Mouse (Mus musculus): ENCODE measurements around the gene Pdzd8. TPM values are rescaled to one million over a fixed set of nuclear protein-coding genes. Genes with fewer than 3 reads are reported as not detected.

Pdzd8 gene
- polyA plus RNA-seq, 1 experiment: 11.8 TPM

DNA sequence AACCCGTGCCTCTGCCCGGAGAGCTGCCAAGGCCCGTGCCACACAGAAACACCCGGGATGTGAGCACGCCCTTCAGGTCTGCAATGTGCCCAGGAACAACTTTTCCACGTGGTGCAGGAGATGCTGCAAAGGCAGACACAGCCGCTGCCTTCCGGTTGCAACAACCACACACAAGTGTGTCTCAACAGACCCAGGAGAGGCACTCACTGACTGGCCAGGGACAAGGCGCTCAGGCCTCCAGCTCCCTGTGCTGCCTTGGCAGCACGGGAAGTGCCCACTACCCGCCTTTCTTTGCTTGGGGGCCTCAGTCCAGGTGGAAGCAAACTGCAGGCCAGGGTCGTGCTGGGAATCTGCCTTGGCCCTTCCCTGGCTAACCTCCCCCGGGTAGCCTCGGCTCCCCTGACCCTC is 1.3 kb downstream of the Pdzd8 start:
- peak overlapping the region; percentile 75 for H3K4me3 ChIP-seq (ENCODE audit: low read depth, low read length)
- peaks cover 2% of the 10 kb centered on the region for H3K4me1 ChIP-seq (ENCODE audit: control insufficient read depth, insufficient read depth, insufficient read length, low read length)
- H3K27me3 ChIP-seq (ENCODE audit: control insufficient read depth, insufficient read depth, low read length): no peaks in the 10 kb centered on the region
- TF ChIP-seq POLR2A (IDR thresholded peaks at IDR 0.05; ENCODE audit: low read depth, low read length) (peak; percentile 19; the same call in 1 of the 2 replicates), CTCF (IDR thresholded peaks at IDR 0.05; ENCODE audit: extremely low read depth, insufficient read length, insufficient replicate concordance, low read depth, low read length) (no peak)
- no peak overlapping the region for H3K27ac ChIP-seq (ENCODE audit: insufficient read depth, low read depth, low read length)
- no peaks in the 10 kb centered on the region for H3K36me3 ChIP-seq (ENCODE audit: control insufficient read depth, insufficient read depth, low read length)
- WGBS: under 1% methylated on average over 14 of the region's 14 CpGs

GRCm38 (mm10) chr19:59342964-59343363 is 2.6 kb downstream of the Pdzd8 start:
- TF ChIP-seq CTCF (IDR thresholded peaks at IDR 0.05; ENCODE audit: extremely low read depth, insufficient read length, insufficient replicate concordance, low read depth, low read length): no peak
- no peak for TF ChIP-seq POLR2A (IDR thresholded peaks at IDR 0.05; ENCODE audit: low read depth, low read length)
- Histone ChIP-seq H3K4me3 (ENCODE audit: low read depth, low read length) (no peak overlapping the region), H3K27me3 (ENCODE audit: control insufficient read depth, insufficient read depth, low read length) (no peaks in the 10 kb centered on the region), H3K36me3 (ENCODE audit: control insufficient read depth, insufficient read depth, low read length) (no peaks in the 10 kb centered on the region), H3K4me1 (ENCODE audit: control insufficient read depth, insufficient read depth, insufficient read length, low read length) (peaks cover 2% of the 10 kb centered on the region), H3K27ac (ENCODE audit: insufficient read depth, low read depth, low read length) (no peak overlapping the region)
- WGBS: 15% methylated on average over 2 of the region's 2 CpGs

- 72% methylated on average over 3 of the region's 3 CpGs for WGBS
Measured at GRCm38 (mm10) chr19:59339908-59340307, 5.7 kb downstream of the Pdzd8 start.

DNA sequence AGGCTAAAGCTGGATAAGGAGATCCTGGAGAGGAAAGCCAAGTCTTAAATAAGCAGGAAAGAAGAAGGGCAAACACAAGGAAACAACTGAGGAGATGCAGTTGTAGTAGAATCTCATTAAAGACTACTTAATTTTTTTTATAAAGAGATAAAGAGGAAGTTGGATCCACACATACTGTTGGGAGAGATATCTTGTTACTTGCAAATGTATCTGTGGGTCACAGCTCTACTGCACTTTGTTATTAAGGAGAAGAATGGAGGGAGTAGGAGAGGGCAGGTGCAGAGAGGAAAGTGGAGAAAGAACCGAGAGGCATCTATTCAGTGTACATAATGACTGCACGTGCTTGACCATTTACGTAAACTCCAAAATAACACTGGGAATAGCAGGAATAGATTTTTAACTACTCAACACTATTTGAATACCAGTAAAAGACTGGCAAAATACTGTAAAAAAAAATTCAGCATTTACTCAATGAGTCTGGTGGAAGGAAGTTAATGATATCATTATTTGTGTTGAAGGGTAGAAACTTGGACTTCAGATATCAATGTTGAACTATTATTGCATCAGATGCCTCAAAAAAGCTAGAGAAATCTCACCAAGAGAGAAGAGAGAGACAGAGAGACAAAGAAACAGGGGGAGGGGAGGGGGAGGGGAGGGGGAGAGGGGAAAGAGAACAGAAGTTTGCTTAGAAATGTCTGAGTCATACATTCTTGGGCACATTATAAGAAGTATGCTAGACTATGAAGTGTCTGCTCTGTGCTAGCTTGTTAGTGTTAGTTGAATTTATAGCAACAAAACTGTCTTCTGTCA is 7.5 kb downstream of the Pdzd8 start:
- peaks cover 2% of the 10 kb centered on the region for H3K4me1 ChIP-seq (ENCODE audit: control insufficient read depth, insufficient read depth, insufficient read length, low read length)
- no peaks in the 10 kb centered on the region; the same call in 1 of the 2 replicates for H3K36me3 ChIP-seq (ENCODE audit: control insufficient read depth, insufficient read depth, low read length)
- H3K27me3 ChIP-seq (ENCODE audit: control insufficient read depth, insufficient read depth, low read length): no peaks in the 10 kb centered on the region

More at GRCm38 (mm10) chr19:59339908-59340307, 5.7 kb downstream of the Pdzd8 start:
- Histone ChIP-seq H3K27ac (ENCODE audit: insufficient read depth, low read depth, low read length) (no peak overlapping the region), H3K36me3 (ENCODE audit: control insufficient read depth, insufficient read depth, low read length) (no peaks in the 10 kb centered on the region; the same call in 1 of the 2 replicates), H3K4me3 (ENCODE audit: low read depth, low read length) (no peak overlapping the region), H3K27me3 (ENCODE audit: control insufficient read depth, insufficient read depth, low read length) (no peaks in the 10 kb centered on the region), H3K4me1 (ENCODE audit: control insufficient read depth, insufficient read depth, insufficient read length, low read length) (peaks cover 2% of the 10 kb centered on the region)
- TF ChIP-seq POLR2A (IDR thresholded peaks at IDR 0.05; ENCODE audit: low read depth, low read length) (no peak), CTCF (IDR thresholded peaks at IDR 0.05; ENCODE audit: extremely low read depth, insufficient read length, insufficient replicate concordance, low read depth, low read length) (no peak)

DNA sequence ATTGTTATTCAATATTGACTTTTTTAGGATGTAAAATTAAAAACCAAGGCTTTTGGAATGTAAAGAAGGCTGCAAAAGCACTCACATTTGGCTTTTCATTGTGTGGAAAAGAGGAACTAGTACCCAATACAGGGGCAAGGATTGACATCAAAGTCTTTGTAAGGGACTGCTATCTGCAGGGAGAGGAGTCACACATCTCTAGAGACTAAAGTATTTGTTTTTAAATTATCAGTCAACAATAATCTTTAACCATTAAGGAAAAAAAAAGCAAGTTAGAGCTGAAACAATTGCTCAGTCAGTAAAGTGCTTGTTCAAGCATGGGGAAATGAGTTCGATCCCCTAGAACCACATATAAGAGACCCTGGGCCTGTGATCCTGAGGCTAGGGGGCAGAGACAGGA is 8.9 kb downstream of the Pdzd8 start:
- no peaks in the 10 kb centered on the region for H3K27me3 ChIP-seq (ENCODE audit: control insufficient read depth, insufficient read depth, low read length)
- TF ChIP-seq CTCF (IDR thresholded peaks at IDR 0.05; ENCODE audit: extremely low read depth, insufficient read length, insufficient replicate concordance, low read depth, low read length) (no peak), POLR2A (IDR thresholded peaks at IDR 0.05; ENCODE audit: low read depth, low read length) (no peak)
- no peaks in the 10 kb centered on the region for H3K4me1 ChIP-seq (ENCODE audit: control insufficient read depth, insufficient read depth, insufficient read length, low read length)
- H3K36me3 ChIP-seq (ENCODE audit: control insufficient read depth, insufficient read depth, low read length): no peaks in the 10 kb centered on the region; the same call in 1 of the 2 replicates
- WGBS: 96% methylated on average over 1 of the region's 1 CpGs
- H3K4me3 ChIP-seq (ENCODE audit: low read depth, low read length): no peak overlapping the region
- H3K27ac ChIP-seq (ENCODE audit: insufficient read depth, low read depth, low read length): no peak overlapping the region

More for the DNA sequence above, 7.5 kb downstream of the Pdzd8 start:
- Histone ChIP-seq H3K4me3 (ENCODE audit: low read depth, low read length) (no peak overlapping the region), H3K27ac (ENCODE audit: insufficient read depth, low read depth, low read length) (no peak overlapping the region)
- whole genome bisulfite sequencing: 79% methylated on average over 3 of the region's 3 CpGs
- TF ChIP-seq POLR2A (IDR thresholded peaks at IDR 0.05; ENCODE audit: low read depth, low read length) (no peak), CTCF (IDR thresholded peaks at IDR 0.05; ENCODE audit: extremely low read depth, insufficient read length, insufficient replicate concordance, low read depth, low read length) (no peak)

DNA sequence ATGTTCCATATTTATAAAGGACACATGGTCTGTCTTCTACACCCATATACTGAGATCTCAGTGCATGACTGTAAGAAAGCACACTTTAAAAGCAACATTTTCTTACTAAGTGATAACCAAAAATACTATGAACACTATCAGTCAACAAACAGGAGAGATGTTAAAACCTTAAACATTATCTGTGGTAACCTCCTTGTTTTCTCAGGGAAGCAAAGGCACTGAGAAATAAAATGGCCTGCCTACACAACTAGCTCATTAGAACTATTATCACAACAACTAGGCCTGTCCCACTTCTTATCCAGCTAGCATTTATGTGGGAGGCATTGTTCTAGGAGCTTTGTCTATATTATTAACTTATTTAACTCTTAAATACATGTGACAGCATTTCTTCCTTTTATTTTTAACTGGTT is 14.8 kb downstream of the Pdzd8 start:
- Histone ChIP-seq H3K4me3 (ENCODE audit: low read depth, low read length) (no peak overlapping the region), H3K27ac (ENCODE audit: insufficient read depth, low read depth, low read length) (no peak overlapping the region), H3K36me3 (ENCODE audit: control insufficient read depth, insufficient read depth, low read length) (peaks cover 2% of the 10 kb centered on the region; the same call in 1 of the 2 replicates), H3K27me3 (ENCODE audit: control insufficient read depth, insufficient read depth, low read length) (no peaks in the 10 kb centered on the region), H3K4me1 (ENCODE audit: control insufficient read depth, insufficient read depth, insufficient read length, low read length) (no peaks in the 10 kb centered on the region)
- TF ChIP-seq CTCF (IDR thresholded peaks at IDR 0.05; ENCODE audit: extremely low read depth, insufficient read length, insufficient replicate concordance, low read depth, low read length) (no peak), POLR2A (IDR thresholded peaks at IDR 0.05; ENCODE audit: low read depth, low read length) (no peak)

DNA sequence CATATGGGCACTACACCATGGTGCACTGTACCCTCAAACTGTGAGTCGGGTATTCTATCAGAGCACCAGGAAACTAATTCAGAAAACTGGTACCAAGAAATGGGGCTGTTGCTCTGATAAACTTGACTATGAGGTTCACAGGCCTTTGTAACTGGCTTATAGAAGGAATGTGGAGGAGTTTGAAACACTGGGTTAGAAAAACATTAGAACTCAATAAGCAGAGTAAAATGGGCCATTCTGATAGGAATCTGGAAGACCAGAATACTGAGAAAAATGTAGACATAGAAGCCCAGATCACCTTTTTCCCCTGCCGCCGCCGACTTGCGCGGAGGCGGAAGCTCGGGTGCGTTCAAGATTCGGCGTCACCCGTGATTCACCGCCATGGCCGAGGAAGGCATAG is 23.6 kb downstream of the Pdzd8 start, which contains the start of gene Rps12-ps3:
Gene Rps12-ps3 (plus strand): TSS at position 301 of the 400 bp plus-strand sequence.
- Histone ChIP-seq H3K27ac (ENCODE audit: insufficient read depth, low read depth, low read length) (no peak within 1 kb of the TSS), H3K4me3 (ENCODE audit: low read depth, low read length) (no peak within 1 kb of the TSS), H3K36me3 (ENCODE audit: control insufficient read depth, insufficient read depth, low read length) (peaks cover 6% of the 10 kb centered on the region), H3K27me3 (ENCODE audit: control insufficient read depth, insufficient read depth, low read length) (no peaks in the 10 kb centered on the region), H3K4me1 (ENCODE audit: control insufficient read depth, insufficient read depth, insufficient read length, low read length) (no peaks in the 10 kb centered on the region)
- WGBS: 99% methylated on average over 13 of the region's 14 CpGs
- no peak for TF ChIP-seq POLR2A (IDR thresholded peaks at IDR 0.05; ENCODE audit: low read depth, low read length)
- no peak for TF ChIP-seq CTCF (IDR thresholded peaks at IDR 0.05; ENCODE audit: extremely low read depth, insufficient read length, insufficient replicate concordance, low read depth, low read length)
